Mouse (Mus musculus) liver, adult 2 months (tissue): ENCODE data around the gene Ttc33. TPM values are rescaled to one million over a fixed set of nuclear protein-coding genes. Genes with fewer than 3 reads are reported as not detected.

Source experiments
- DNase-seq: peaks from one replicate; pipeline ENCODE4 v3.0.0-alpha.2; 2011; ENCODE audit warnings: low read depth, low spot score; ENCODE audit errors: extremely low read depth
- H3K27ac ChIP-seq: fragments of 200-500 bp; replicated peaks from 2 replicates; pipeline ENCODE4 v1.5.1; 2012; ENCODE audit warnings: low read depth, mild to moderate bottlenecking, control low read depth, inconsistent platforms, low read length; ENCODE audit not compliant: insufficient read depth
- H3K27me3 ChIP-seq: fragments of 200-500 bp; 2 replicates; pipeline ENCODE4 v1.6.1; 2012; ENCODE audit warnings: mild to moderate bottlenecking, moderate library complexity, low read length, inconsistent platforms; ENCODE audit not compliant: control insufficient read depth, insufficient read depth
- H3K36me3 ChIP-seq: fragments of 200-500 bp; 2 replicates; pipeline ENCODE4 v1.6.1; 2012; ENCODE audit warnings: low read length, inconsistent platforms; ENCODE audit not compliant: control insufficient read depth, insufficient read depth
- H3K4me1 ChIP-seq: fragments of 200-500 bp; 2 replicates; pipeline ENCODE4 v1.6.1; 2011; ENCODE audit warnings: low read length; ENCODE audit not compliant: control insufficient read depth, insufficient read depth
- H3K4me3 ChIP-seq: fragments of 200-500 bp; 2 replicates; pipeline ENCODE4 v1.5.1; 2011; ENCODE audit warnings: low read depth, mild to moderate bottlenecking, control low read depth, low read length, moderate library complexity; ENCODE audit not compliant: insufficient read depth
- H3K79me2 ChIP-seq: fragments of 200-500 bp; 2 replicates; pipeline ENCODE4 v1.6.1; 2012; ENCODE audit warnings: inconsistent platforms, mild to moderate bottlenecking, low read length, moderate library complexity; ENCODE audit not compliant: control insufficient read depth, insufficient read depth
- H3K9ac ChIP-seq: fragments of 200-500 bp; 2 replicates; pipeline ENCODE4 v1.6.1; 2012; ENCODE audit warnings: low read depth, mild to moderate bottlenecking, control low read depth, inconsistent platforms, low read length
- CTCF ChIP-seq: fragments of 200-500 bp; IDR thresholded peaks from 2 replicates; pipeline ENCODE4 v1.5.1; 2011; ENCODE audit warnings: low read depth, low read length, control low read depth
- POLR2A ChIP-seq: fragments of 200-500 bp; IDR thresholded peaks from 2 replicates; pipeline ENCODE4 v1.6.1; 2011; ENCODE audit warnings: low read length, control low read depth; ENCODE audit not compliant: insufficient read depth; ENCODE audit errors: extremely low read depth
- WGBS: fragments of 180-500 bp; shearing (Covaris S2); methylation state at CpG from one replicate; pipeline ENCODE4 v1.1.7; 2018; 5-methylcytosine and 5-hydroxymethylcytosine counted together
- polyA plus RNA-seq: library from polyadenylated mRNA; depleted of rRNA; stranded (reverse); fragments of >200 nt; gene quantifications from 2 replicates; pipeline ENCODE4 v1.2.3, GENCODE M21; 2012
- total RNA-seq: library from RNA; depleted of rRNA; stranded (reverse); fragments of >200 nt; gene quantifications from 2 replicates; pipeline ENCODE4 v1.2.3, GENCODE M21; 2014

The Ttc33 gene
- total and polyA plus RNA-seq, 2 experiments, result 3.7 to 34.7 TPM

- Histone ChIP-seq H3K4me3 (peak overlapping the region; percentile 56), H3K36me3 (no peaks in the 10 kb centered on the region), H3K27me3 (peaks cover 11% of the 10 kb centered on the region), H3K79me2 (no peaks in the 10 kb centered on the region), H3K4me1 (no peaks in the 10 kb centered on the region), H3K27ac (no peak overlapping the region), H3K9ac (peak overlapping the region; percentile 19)
- TF ChIP-seq POLR2A, result no peak
- TF ChIP-seq CTCF, result no peak
- WGBS, result 5% methylated on average over 40 of the region's 40 CpGs
- DNase-seq, result no peak
Measured at GRCm38 (mm10) chr15:5243036-5243958, 58.0 kb downstream of the Ttc33 start.

- 3% methylated on average over 61 of the region's 61 CpGs for WGBS
- no peak within 1 kb of the TSS for H3K27ac ChIP-seq
Measured at GRCm38 (mm10) chr15:5243959-5244905, 58.9 kb downstream of the Ttc33 start, which contains the start of gene Ptger4. Gene Ptger4, minus strand, starts transcription at chr15:5244187.

GRCm38 (mm10) chr15:5250182-5250581 lies 64.9 kb downstream of the Ttc33 start:
- no peak for DNase-seq
- no peaks in the 10 kb centered on the region for H3K4me1 ChIP-seq
- WGBS, result 83% methylated on average over 4 of the region's 4 CpGs
- no peaks in the 10 kb centered on the region for H3K36me3 ChIP-seq
- no peak overlapping the region for H3K27ac ChIP-seq
- H3K4me3 ChIP-seq, result no peak overlapping the region
- no peaks in the 10 kb centered on the region for H3K79me2 ChIP-seq
- no peak overlapping the region for H3K9ac ChIP-seq
- no peaks in the 10 kb centered on the region for H3K27me3 ChIP-seq
- TF ChIP-seq CTCF (no peak), POLR2A (no peak)

More at GRCm38 (mm10) chr15:5243959-5244905, 58.9 kb downstream of the Ttc33 start, which contains the start of gene Ptger4:
- DNase-seq, result peak; percentile 27
- Histone ChIP-seq H3K27me3 (peaks cover 11% of the 10 kb centered on the region), H3K4me1 (no peaks in the 10 kb centered on the region), H3K9ac (peak within 1 kb of the TSS; percentile 19), H3K79me2 (no peaks in the 10 kb centered on the region), H3K4me3 (peak within 1 kb of the TSS; percentile 56), H3K36me3 (no peaks in the 10 kb centered on the region)
- TF ChIP-seq CTCF (no peak), POLR2A (peak; percentile 31; the same call in 1 of the 2 replicates)

GRCm38 (mm10) chr15:5260183-5260582 lies 74.9 kb downstream of the Ttc33 start:
- no peaks in the 10 kb centered on the region for H3K27me3 ChIP-seq
- H3K4me3 ChIP-seq, result no peak overlapping the region
- H3K79me2 ChIP-seq, result no peaks in the 10 kb centered on the region
- no peak for DNase-seq
- no peaks in the 10 kb centered on the region for H3K36me3 ChIP-seq
- no peak overlapping the region for H3K9ac ChIP-seq
- H3K4me1 ChIP-seq, result no peaks in the 10 kb centered on the region
- no peak for TF ChIP-seq CTCF
- TF ChIP-seq POLR2A, result no peak
- no peak overlapping the region for H3K27ac ChIP-seq
- 86% methylated on average over 5 of the region's 5 CpGs for WGBS

GRCm38 (mm10) chr15:5261004-5261403 lies 75.7 kb downstream of the Ttc33 start:
- no peaks in the 10 kb centered on the region for H3K4me1 ChIP-seq
- H3K36me3 ChIP-seq, result no peaks in the 10 kb centered on the region
- no peak overlapping the region for H3K27ac ChIP-seq
- H3K9ac ChIP-seq, result no peak overlapping the region
- no peaks in the 10 kb centered on the region for H3K79me2 ChIP-seq
- WGBS, result 79% methylated on average over 3 of the region's 3 CpGs
- DNase-seq, result no peak
- TF ChIP-seq CTCF (no peak), POLR2A (no peak)
- H3K27me3 ChIP-seq, result no peaks in the 10 kb centered on the region
- no peak overlapping the region for H3K4me3 ChIP-seq
